Comparison of ENCODE assay signal across 9 mouse cellular contexts in genomic region chr6:84640324-84641061, GRCm38 (mm10). TPM values are rescaled to one million over a fixed set of nuclear protein-coding genes. Genes with fewer than 3 reads are reported as not detected.
DNase-seq lines count a peak whose midpoint lies in the region; ATAC-seq and TF ChIP-seq lines count a peak whose summit lies in the region.
"Had no signal": no experiment of that assay in that cellular context is flagged by ENCODE, and none has a peak within 500 bp of the region (broad histone marks: within the 10 kb centered on the region; RNA-seq: fewer than 3 reads in every experiment).

No protein-coding gene starts in this region.

- 0 out of 2 replicates have a peak overlapping the region, but pooled peaks have one; percentile 11 for H3K4me2 ChIP-seq in liver, embryonic 14.5 days (ENCODE audit: low read depth)
- H3K4me2 ChIP-seq: limb, embryonic 15.5 days had no signal

- peak; percentile 66 for ATAC-seq in CD4-positive, CD25-positive, alpha-beta regulatory T cell, adult 4 months
- ATAC-seq in common myeloid progenitor, adult 5-6 weeks (replicated peaks; ENCODE audit: low read depth, poor library complexity, severe bottlenecking): peak; percentile 71
- peak; percentile 70 for ATAC-seq in inflammation-experienced regulatory T-cells, adult 6 months
- ATAC-seq in liver, embryonic 14.5 days (ENCODE audit: insufficient read depth): peak; percentile 58

- no peak for TF ChIP-seq EP300 in liver, embryonic 14.5 days (IDR thresholded peaks at IDR 0.05; ENCODE audit: low read depth)

- no peak overlapping the region for H3K4me3 ChIP-seq in liver, embryonic 14.5 days (ENCODE audit: insufficient read depth in 1 of 2, low read depth in 2 of 2, low read length in 2 of 2)
- H3K4me3 ChIP-seq: limb, embryonic 15.5 days had no signal

- intact Hi-C loops in left cerebral cortex, postnatal 25 days (cut with DNase I): no loop called here

- 35% methylated on average over 9 of the region's 9 CpGs for WGBS in liver, embryonic 14.5 days (ENCODE audit: insufficient replicate concordance)

- H3K4me1 ChIP-seq in liver, embryonic 14.5 days (replicated peaks; ENCODE audit: control insufficient read depth in 2 of 2, insufficient read depth in 2 of 2, low read length in 1 of 2): peaks cover 0 to 8% of the 10 kb centered on the region in 2 experiments; a peak in 2 of 4 replicates
- H3K4me1 ChIP-seq: limb, embryonic 15.5 days had no signal

- H3K27ac ChIP-seq in liver, embryonic 14.5 days: no peak overlapping the region
- H3K27ac ChIP-seq: limb, embryonic 15.5 days had no signal

- no peak overlapping the region for H3K9ac ChIP-seq in liver, embryonic 14.5 days (replicated peaks)
- H3K9ac ChIP-seq: limb, embryonic 15.5 days had no signal

- no peaks in the 10 kb centered on the region for H3K9me3 ChIP-seq in liver, embryonic 14.5 days (ENCODE audit: control insufficient read depth, low read length)
- H3K9me3 ChIP-seq: limb, embryonic 15.5 days had no signal

- no peaks in the 10 kb centered on the region for H3K36me3 ChIP-seq in liver, embryonic 14.5 days (replicated peaks; ENCODE audit: control insufficient read depth, insufficient read depth, low read depth)
- H3K36me3 ChIP-seq: limb, embryonic 15.5 days had no signal

- no peak for DNase-seq in liver, embryonic 14.5 days (ENCODE audit: low read depth in 3 of 3, low spot score in 3 of 3)
- peak; percentile 25 for DNase-seq in testis, postnatal 14 days (ENCODE audit: low spot score)
- DNase-seq in left cerebral cortex, postnatal 25 days (ENCODE audit: low spot score in 2 of 2): no peak
- DNase-seq in frontal cortex, postnatal 25 days (ENCODE audit: low spot score in 2 of 2): no peak
- no peak for DNase-seq in layer of hippocampus, postnatal 14 days (ENCODE audit: low spot score in 2 of 2)

- TF ChIP-seq CTCF in liver, embryonic 14.5 days (IDR thresholded peaks at IDR 0.05; ENCODE audit: low read depth): no peak

- no peaks in the 10 kb centered on the region for H3K27me3 ChIP-seq in liver, embryonic 14.5 days (ENCODE audit: control insufficient read depth, insufficient read depth, low read length)
- H3K27me3 ChIP-seq: limb, embryonic 15.5 days had no signal

RNA-seq across cellular contexts. Expression of gene Cyp26b1, which starts 46.8 kb away (rescaled TPM):
- 1 to 10 TPM in 1 of 2 experiments, under 1 TPM in 1; 0.63 to 1.2 TPM for polyA plus RNA-seq in CD4-positive, CD25-positive, alpha-beta regulatory T cell, adult 4 months (2017; shearing (Covaris generic))
- not detected in 2 replicates for total RNA-seq in common myeloid progenitor, adult 5-6 weeks (2017)
- polyA plus RNA-seq in inflammation-experienced regulatory T-cells, adult 6 months (2017; shearing (Covaris generic)): under 1 TPM in 2 of 3 experiments, not detected in 1; 0.63 to 0.74 TPM
- 0.05 and 0.07 TPM in 2 replicates for polyA plus RNA-seq in liver, embryonic 14.5 days (2012; rRNA removed)
- 0.04 TPM in 1 of 2 replicates, not detected in the other for polyA plus RNA-seq in liver, embryonic 14.5 days (2014; fragmentation: Nextera tagmentation; extraction: Ambion mirVana)
- total RNA-seq in left cerebral cortex, postnatal 25 days (2021): 10 to 100 TPM; 10.1 TPM
- total RNA-seq in layer of hippocampus, postnatal 14 days (2021): 10 to 100 TPM; 12.0 to 16.9 TPM

Comparison
In these comparisons a context has a peak if more than half of its experiments do, and no peak if none do; other contexts are left out.
1. RNA of gene Cyp26b1, which starts 46.8 kb away (total RNA-seq): 12.0 to 16.9 TPM in layer of hippocampus, postnatal 14 days and 10.1 TPM in left cerebral cortex, postnatal 25 days; not detected in common myeloid progenitor, adult 5-6 weeks; every median in the first group is over 10 times any median in the second.
2. Peak in every context shown above with its lines, with median percentiles within 50 percentile points of each other: ATAC-seq.